Mouse (Mus musculus) liver, postnatal 0 days (tissue): Measurements from ENCODE around the gene Myl7.

Experiments
- CTCF ChIP-seq: sonication (generic); IDR thresholded peaks from 2 replicates; pipeline ENCODE4 v1.5.1; 2016; ENCODE audit warnings: antibody characterized with exemption, low read depth
- EP300 ChIP-seq: IDR thresholded peaks from 2 replicates; pipeline ENCODE4 v1.6.1; 2016; ENCODE audit warnings: antibody characterized with exemption, low read depth, mild to moderate bottlenecking

GRCm38 (mm10) chr11:5879905-5880304 lies 18.7 kb downstream of the Myl7 start:
- TF ChIP-seq CTCF, result peak; percentile 85
- TF ChIP-seq EP300, result no peak
